Mouse (Mus musculus) intestine, embryonic 14.5 days (tissue): Measurements from ENCODE around the gene Glipr1. TPM values are rescaled to one million over a fixed set of nuclear protein-coding genes. Genes with fewer than 3 reads are reported as not detected.

Experiments used
- polyA plus RNA-seq: library from polyadenylated mRNA; unstranded; fragments of >200 nt; fragmentation: Nextera tagmentation; extraction: Ambion mirVana; gene quantifications from 2 replicates; pipeline ENCODE4 v1.2.1, GENCODE M21; 2014

Gene Glipr1
- polyA plus RNA-seq, 1 experiment from 2014 or later: 9.7 TPM

Other genes starting within 250 kb of the Glipr1 start
- 47.4 and 47.6 TPM in 2 replicates for gene Krr1, start 30.0 kb downstream of the Glipr1 start, polyA plus RNA-seq
- not detected in 2 replicates for gene Glipr1l1, start 57.6 kb upstream of the Glipr1 start, polyA plus RNA-seq
- not detected in 2 replicates for gene Glipr1l2, start 80.7 kb upstream of the Glipr1 start, polyA plus RNA-seq
- gene Glipr1l3, start 157.7 kb upstream of the Glipr1 start, polyA plus RNA-seq: not detected in 2 replicates
- 0.18 and 0.60 TPM in 2 replicates for gene Caps2, start 161.0 kb upstream of the Glipr1 start, polyA plus RNA-seq